Mouse (Mus musculus): Measurements from ENCODE around the gene Tmem160. TPM values are rescaled to one million over a fixed set of nuclear protein-coding genes. Genes with fewer than 3 reads are reported as not detected.

The Tmem160 gene
- polyA plus RNA-seq, 1 experiment from 2014 or later = 87.9 TPM

- H3K36me3 ChIP-seq (ENCODE audit: insufficient read depth, low read length) = 0 out of 2 replicates have a peak, but pooled peaks cover 18% of the 10 kb centered on the region
- H3K27me3 ChIP-seq (replicated peaks; ENCODE audit: insufficient read depth, low read length) = no peaks in the 10 kb centered on the region
- no peaks in the 10 kb centered on the region for H3K4me1 ChIP-seq (ENCODE audit: insufficient read depth, low read depth, low read length)
- WGBS = 48% methylated on average over 2 of the region's 2 CpGs
- no peak for DNase-seq (ENCODE audit: low spot score)
- H3K4me2 ChIP-seq (replicated peaks; ENCODE audit: low read depth, low read length) = no peak overlapping the region
- no peak for TF ChIP-seq CTCF (IDR thresholded peaks at IDR 0.05)
- no peak for TF ChIP-seq EP300 (IDR thresholded peaks at IDR 0.05)
- no peak overlapping the region for H3K27ac ChIP-seq (ENCODE audit: low read length)
- no peak overlapping the region for H3K9ac ChIP-seq (replicated peaks; ENCODE audit: low read depth)
- H3K4me3 ChIP-seq (ENCODE audit: low read depth, low read length) = no peak overlapping the region
- no peak for ATAC-seq
- H3K9me3 ChIP-seq (ENCODE audit: low read length) = no peaks in the 10 kb centered on the region
These were observed 52.1 kb downstream of the Tmem160 start for GRCm38 (mm10) chr7:16504573-16505225.

Other genes with a start within 250 kb of the Tmem160 start
- gene Dhx34, start 230.7 kb upstream of the Tmem160 start, polyA plus RNA-seq (2015; fragmentation: Nextera tagmentation; extraction: Ambion mirVana) = 7.8 and 8.5 TPM in 2 replicates
- 0.94 and 1.1 TPM in 2 replicates for gene C5ar2, start 208.6 kb upstream of the Tmem160 start, polyA plus RNA-seq (2015; fragmentation: Nextera tagmentation; extraction: Ambion mirVana)
- gene C5ar1, start 193.2 kb upstream of the Tmem160 start, polyA plus RNA-seq (2015; fragmentation: Nextera tagmentation; extraction: Ambion mirVana) = 11.8 and 13.3 TPM in 2 replicates
- 18.9 and 20.1 TPM in 2 replicates for gene Inafm1, start 179.2 kb upstream of the Tmem160 start, polyA plus RNA-seq (2015; fragmentation: Nextera tagmentation; extraction: Ambion mirVana)
- gene Ccdc9, start 166.0 kb upstream of the Tmem160 start, polyA plus RNA-seq (2015; fragmentation: Nextera tagmentation; extraction: Ambion mirVana) = 15.9 and 18.3 TPM in 2 replicates
- gene Bbc3, start 144.4 kb upstream of the Tmem160 start, polyA plus RNA-seq (2015; fragmentation: Nextera tagmentation; extraction: Ambion mirVana) = 30.0 and 31.1 TPM in 2 replicates
- gene Sae1, start 65.0 kb upstream of the Tmem160 start, polyA plus RNA-seq (2015; fragmentation: Nextera tagmentation; extraction: Ambion mirVana) = 84.8 and 92.3 TPM in 2 replicates
- gene Zc3h4, start 51.9 kb upstream of the Tmem160 start, polyA plus RNA-seq (2015; fragmentation: Nextera tagmentation; extraction: Ambion mirVana) = 7.9 and 8.2 TPM in 2 replicates
- 0.17 and 0.18 TPM in 2 replicates for gene Npas1, start 24.9 kb downstream of the Tmem160 start, polyA plus RNA-seq (2015; fragmentation: Nextera tagmentation; extraction: Ambion mirVana)
- gene Arhgap35, start 162.2 kb downstream of the Tmem160 start, polyA plus RNA-seq (2015; fragmentation: Nextera tagmentation; extraction: Ambion mirVana) = 8.2 and 10.9 TPM in 2 replicates
- gene Ceacam15, start 222.9 kb downstream of the Tmem160 start, polyA plus RNA-seq (2015; fragmentation: Nextera tagmentation; extraction: Ambion mirVana) = not detected in 2 replicates

Measured in lung, postnatal 0 days (tissue).